Mouse (Mus musculus) MEL (cell line): ENCODE results near the gene Ermn. TPM values are rescaled to one million over a fixed set of nuclear protein-coding genes. Genes with fewer than 3 reads are reported as not detected.

Experiments used
- DNase-seq: peaks from one replicate; pipeline ENCODE4 v3.0.0; 2011; ENCODE audit warnings: low read depth, low spot score
- H3K27ac ChIP-seq: 2 replicates; pipeline ENCODE4 v1.5.1; 2012; ENCODE audit warnings: low read depth, mild to moderate bottlenecking, control low read depth, low read length, moderate library complexity; ENCODE audit not compliant: control insufficient read depth
- H3K27me3 ChIP-seq, 2 experiments: fragments of 150-350 bp in 1 of 2; sonication (generic) in 1 of 2; 2 replicates each; pipeline ENCODE4 v1.6.1; 2012; ENCODE audit warnings: low read length in 2 of 2, mild to moderate bottlenecking in 2 of 2, improper control_type of control experiment in 1 of 2, moderate library complexity in 1 of 2; ENCODE audit not compliant: insufficient read depth in 2 of 2, control insufficient read depth in 1 of 2
- H3K36me3 ChIP-seq, 2 experiments: 2 replicates each; pipeline ENCODE4 v1.6.1; 2012 to 2014; ENCODE audit warnings: low read length in 2 of 2, improper control_type of control experiment in 1 of 2, inconsistent platforms in 1 of 2, mild to moderate bottlenecking in 1 of 2; ENCODE audit not compliant: insufficient read depth in 2 of 2, control insufficient read depth in 1 of 2
- H3K4me1 ChIP-seq, 2 experiments: fragments of 150-350 bp in 1 of 2; sonication (generic) in 1 of 2; 2 replicates each; pipeline ENCODE4 v1.6.1; 2012; ENCODE audit warnings: low read length in 2 of 2, improper control_type of control experiment in 1 of 2, mild to moderate bottlenecking in 1 of 2; ENCODE audit not compliant: insufficient read depth in 2 of 2, control insufficient read depth in 1 of 2
- H3K4me3 ChIP-seq, 2 experiments: fragments of 150-350 bp in 1 of 2; sonication (generic) in 1 of 2; 2 replicates each; pipeline ENCODE4 v1.5.1; 2012; ENCODE audit warnings: low read depth in 2 of 2, low read length in 2 of 2, mild to moderate bottlenecking in 2 of 2, moderate library complexity in 2 of 2, control low read depth in 1 of 2, improper control_type of control experiment in 1 of 2; ENCODE audit not compliant: control insufficient read depth in 1 of 2, insufficient read depth in 1 of 2
- H3K79me2 ChIP-seq: 2 replicates; pipeline ENCODE4 v1.6.1; 2012; ENCODE audit warnings: mild to moderate bottlenecking, low read length, moderate library complexity; ENCODE audit not compliant: control insufficient read depth, poor library complexity, insufficient read depth
- H3K9ac ChIP-seq: 2 replicates; pipeline ENCODE4 v1.6.1; 2012; ENCODE audit warnings: low read depth, mild to moderate bottlenecking, control low read depth, low read length, moderate library complexity; ENCODE audit not compliant: control insufficient read depth, poor library complexity, severe bottlenecking
- H3K9me3 ChIP-seq: fragments of 150-350 bp; sonication (generic); replicated peaks from 2 replicates; pipeline ENCODE4 v1.6.1; 2012; ENCODE audit warnings: mild to moderate bottlenecking, low read length, improper control_type of control experiment, moderate library complexity; ENCODE audit not compliant: insufficient read depth
- BHLHE40 ChIP-seq: IDR thresholded peaks from 2 replicates; pipeline ENCODE4 v1.6.1; 2012; ENCODE audit warnings: low read depth, mild to moderate bottlenecking, inconsistent platforms, low read length, improper control_type of control experiment, borderline replicate concordance
- CHD1 ChIP-seq: IDR thresholded peaks from 2 replicates; pipeline ENCODE4 v1.6.1; 2012; ENCODE audit warnings: low read depth, mild to moderate bottlenecking, inconsistent platforms, low read length, improper control_type of control experiment
- CTCF ChIP-seq, 3 experiments: IDR thresholded peaks in 2 of 3; conservative IDR thresholded peaks in 1 of 3; 2 replicates each; pipeline ENCODE4 v1.5.1; 2011 to 2012; ENCODE audit warnings: low read length in 3 of 3, low read depth in 2 of 3, mild to moderate bottlenecking in 2 of 3, improper control_type of control experiment in 1 of 3, inconsistent platforms in 1 of 3, mixed read lengths in 1 of 3, moderate library complexity in 1 of 3; ENCODE audit not compliant: control insufficient read depth in 1 of 3, insufficient read depth in 1 of 3, poor library complexity in 1 of 3, severe bottlenecking in 1 of 3
- E2F4 ChIP-seq: IDR thresholded peaks from 2 replicates; pipeline ENCODE4 v1.6.1; 2011; ENCODE audit warnings: low read depth, low read length, improper control_type of control experiment, borderline replicate concordance
- EP300 ChIP-seq, 2 experiments: IDR thresholded peaks; 2 replicates each; pipeline ENCODE4 v1.6.1; 2011; ENCODE audit warnings: improper control_type of control experiment in 2 of 2, low read length in 2 of 2, low read depth in 1 of 2, mild to moderate bottlenecking in 1 of 2
- ETS1 ChIP-seq: IDR thresholded peaks from 2 replicates; pipeline ENCODE4 v1.6.1; 2012; ENCODE audit warnings: low read depth, mild to moderate bottlenecking, inconsistent platforms, low read length, improper control_type of control experiment, moderate library complexity
- GABPA ChIP-seq: IDR thresholded peaks from 2 replicates; pipeline ENCODE4 v1.6.1; 2012; ENCODE audit warnings: low read depth, mild to moderate bottlenecking, inconsistent platforms, low read length, improper control_type of control experiment, moderate library complexity
- GATA1 ChIP-seq: IDR thresholded peaks from 2 replicates; pipeline ENCODE4 v1.6.1; 2011; ENCODE audit warnings: low read depth, low read length, improper control_type of control experiment
- MAX ChIP-seq: IDR thresholded peaks from 2 replicates; pipeline ENCODE4 v1.6.1; 2011; ENCODE audit warnings: low read length, improper control_type of control experiment
- MAZ ChIP-seq: IDR thresholded peaks from 2 replicates; pipeline ENCODE4 v1.6.1; 2012; ENCODE audit warnings: low read depth, mild to moderate bottlenecking, inconsistent platforms, low read length, improper control_type of control experiment
- MEF2A ChIP-seq: IDR thresholded peaks from 2 replicates; pipeline ENCODE4 v1.6.1; 2014; ENCODE audit warnings: low read depth, mild to moderate bottlenecking, inconsistent platforms, low read length, improper control_type of control experiment; ENCODE audit not compliant: poor library complexity, insufficient replicate concordance, severe bottlenecking; ENCODE audit errors: extremely low read depth
- MYB ChIP-seq: IDR thresholded peaks from 2 replicates; pipeline ENCODE4 v1.6.1; 2011; ENCODE audit warnings: mild to moderate bottlenecking, low read depth, low read length, improper control_type of control experiment
- MYC ChIP-seq: IDR thresholded peaks from 2 replicates; pipeline ENCODE4 v1.6.1; 2011; ENCODE audit warnings: low read depth, mild to moderate bottlenecking, low read length, improper control_type of control experiment, moderate library complexity
- POLR2A ChIP-seq, 2 experiments: IDR thresholded peaks; 2 replicates each; pipeline ENCODE4 v1.6.1; 2011 to 2012; ENCODE audit warnings: low read length in 2 of 2, mild to moderate bottlenecking in 2 of 2, control low read depth in 1 of 2, improper control_type of control experiment in 1 of 2, low read depth in 1 of 2, moderate library complexity in 1 of 2; ENCODE audit not compliant: control insufficient read depth in 1 of 2, insufficient read depth in 1 of 2, poor library complexity in 1 of 2
- POLR2AphosphoS2 ChIP-seq: IDR thresholded peaks from 2 replicates; pipeline ENCODE4 v1.6.1; 2011; ENCODE audit warnings: low read length, improper control_type of control experiment
- POLR2AphosphoS5 ChIP-seq: IDR thresholded peaks from 2 replicates; pipeline ENCODE4 v1.6.1; 2012; ENCODE audit warnings: low read depth, borderline replicate concordance, mild to moderate bottlenecking, inconsistent platforms, low read length, moderate library complexity, mixed read lengths
- RAD21 ChIP-seq: IDR thresholded peaks from 2 replicates; pipeline ENCODE4 v1.6.1; 2011; ENCODE audit warnings: mild to moderate bottlenecking, low read depth, low read length, improper control_type of control experiment
- SIN3A ChIP-seq: IDR thresholded peaks from 2 replicates; pipeline ENCODE4 v1.6.1; 2012; ENCODE audit warnings: low read length, improper control_type of control experiment, inconsistent platforms
- SMC3 ChIP-seq: IDR thresholded peaks from 2 replicates; pipeline ENCODE4 v1.6.1; 2011; ENCODE audit warnings: low read depth, low read length, improper control_type of control experiment
- TAL1 ChIP-seq: IDR thresholded peaks from 2 replicates; pipeline ENCODE4 v1.6.1; 2012; ENCODE audit warnings: mild to moderate bottlenecking, inconsistent platforms, low read length, moderate library complexity, mixed read lengths
- TBP ChIP-seq: IDR thresholded peaks from 2 replicates; pipeline ENCODE4 v1.8.0; 2011; ENCODE audit warnings: low read depth, low read length, improper control_type of control experiment
- ZKSCAN1 ChIP-seq: IDR thresholded peaks from 2 replicates; pipeline ENCODE4 v1.6.1; 2012; ENCODE audit warnings: low read depth, mild to moderate bottlenecking, inconsistent platforms, low read length, improper control_type of control experiment, moderate library complexity
- ZMIZ1 ChIP-seq: IDR thresholded peaks from 2 replicates; pipeline ENCODE4 v1.6.1; 2012; ENCODE audit warnings: low read depth, mild to moderate bottlenecking, inconsistent platforms, low read length, improper control_type of control experiment, moderate library complexity
- polyA plus RNA-seq, 2 experiments: library from polyadenylated mRNA; stranded (reverse) in 1 of 2; unstranded in 1 of 2; fragments of >175 nt in 1 of 2; fragments of >200 nt in 1 of 2; gene quantifications; 2 replicates each; pipeline versions ENCODE4 v1.2.1 to v1.2.4; 2012; ENCODE audit warnings: low replicate concordance in 2 of 2, low read depth in 1 of 2; ENCODE audit not compliant: insufficient read length in 2 of 2, insufficient read depth in 1 of 2, missing spikeins in 1 of 2
- total RNA-seq: library from RNA; depleted of rRNA; stranded (reverse); fragments of 300-350 nt; gene quantifications from 2 replicates; pipeline ENCODE4 v1.2.3, GENCODE M21; 2012

The Ermn gene
- total and polyA plus RNA-seq, 3 experiments: not detected

- no peak overlapping the region for H3K27ac ChIP-seq
- no peak overlapping the region for H3K9ac ChIP-seq
- no peaks in the 10 kb centered on the region for H3K9me3 ChIP-seq
- DNase-seq: no peak
- H3K36me3 ChIP-seq: no peaks in the 10 kb centered on the region
- H3K4me3 ChIP-seq: no peak overlapping the region
- H3K4me1 ChIP-seq: no peaks in the 10 kb centered on the region
- no peaks in the 10 kb centered on the region for H3K79me2 ChIP-seq
- TF ChIP-seq E2F4: no peak
- no peak for TF ChIP-seq POLR2AphosphoS2
- TF ChIP-seq EP300 (IDR thresholded peaks at IDR 0.05; ENCODE audit: low read depth in 1 of 2, low read length in 2 of 2): no peak
- no peak for TF ChIP-seq MEF2A
- no peak for TF ChIP-seq MAZ
- TF ChIP-seq MYB: no peak
- TF ChIP-seq MAX: no peak
- no peak for TF ChIP-seq POLR2AphosphoS5
- no peak for TF ChIP-seq GABPA
- TF ChIP-seq MYC: no peak
- TF ChIP-seq GATA1: no peak
- H3K27me3 ChIP-seq: no peaks in the 10 kb centered on the region
Measured at GRCm38 (mm10) chr2:58023556-58023955, 29.1 kb downstream of the Ermn start.

- no peak overlapping the region for H3K27ac ChIP-seq
- no peak overlapping the region for H3K9ac ChIP-seq
- no peaks in the 10 kb centered on the region for H3K79me2 ChIP-seq
- no peaks in the 10 kb centered on the region for H3K36me3 ChIP-seq
- no peak for DNase-seq
- no peaks in the 10 kb centered on the region for H3K27me3 ChIP-seq
- H3K9me3 ChIP-seq: no peaks in the 10 kb centered on the region
- H3K4me3 ChIP-seq: no peak overlapping the region
- H3K4me1 ChIP-seq: no peaks in the 10 kb centered on the region
- TF ChIP-seq EP300 (IDR thresholded peaks at IDR 0.05; ENCODE audit: low read depth in 1 of 2, low read length in 2 of 2) (no peak), ZKSCAN1 (no peak), ETS1 (no peak), TBP (no peak), GATA1 (no peak), SMC3 (no peak), CHD1 (no peak), POLR2AphosphoS2 (no peak), SIN3A (no peak), POLR2A (IDR thresholded peaks at IDR 0.05; ENCODE audit: control insufficient read depth in 1 of 2, insufficient read depth in 1 of 2, low read depth in 1 of 2, low read length in 2 of 2, poor library complexity in 1 of 2) (no peak), CTCF (IDR thresholded peaks at IDR 0.05 in 2 of 3, conservative IDR thresholded peaks at IDR 0.05 in 1 of 3; ENCODE audit: control insufficient read depth in 1 of 3, insufficient read depth in 1 of 3, low read depth in 2 of 3, low read length in 3 of 3, poor library complexity in 1 of 3, severe bottlenecking in 1 of 3) (no peak), BHLHE40 (no peak), TAL1 (no peak), RAD21 (no peak), MEF2A (no peak), ZMIZ1 (no peak), E2F4 (no peak)
Measured at GRCm38 (mm10) chr2:58007081-58007480, 45.6 kb downstream of the Ermn start.
